Mouse (Mus musculus) liver, adult 2 months (tissue): ENCODE measurements at regions not wholly inside any gene's neighbourhood (a gene's known extent, or its start where the extent isn't known, plus 50 kb on each side); places are given as distances from the start of the nearest gene placed in this dataset.

ENCODE experiments used
- CTCF ChIP-seq: fragments of 200-500 bp; IDR thresholded peaks from 2 replicates; pipeline ENCODE4 v1.5.1; 2011; ENCODE audit warnings: low read depth, low read length, control low read depth
- POLR2A ChIP-seq: fragments of 200-500 bp; IDR thresholded peaks from 2 replicates; pipeline ENCODE4 v1.6.1; 2011; ENCODE audit warnings: low read length, control low read depth; ENCODE audit not compliant: insufficient read depth; ENCODE audit errors: extremely low read depth

GRCm38 (mm10) chr14:46682728-46683127 lies 77.6 kb upstream of the Cdkn3 start:
- no peak for TF ChIP-seq CTCF
- no peak for TF ChIP-seq POLR2A
